Mouse (Mus musculus): ENCODE data around the gene Defb3.
"Not testable (repeated sequence)": the region's sequence is repeated elsewhere in the genome, so short reads cannot be mapped to it uniquely, and the experiment has no call there.

Gene Defb3

DNA sequence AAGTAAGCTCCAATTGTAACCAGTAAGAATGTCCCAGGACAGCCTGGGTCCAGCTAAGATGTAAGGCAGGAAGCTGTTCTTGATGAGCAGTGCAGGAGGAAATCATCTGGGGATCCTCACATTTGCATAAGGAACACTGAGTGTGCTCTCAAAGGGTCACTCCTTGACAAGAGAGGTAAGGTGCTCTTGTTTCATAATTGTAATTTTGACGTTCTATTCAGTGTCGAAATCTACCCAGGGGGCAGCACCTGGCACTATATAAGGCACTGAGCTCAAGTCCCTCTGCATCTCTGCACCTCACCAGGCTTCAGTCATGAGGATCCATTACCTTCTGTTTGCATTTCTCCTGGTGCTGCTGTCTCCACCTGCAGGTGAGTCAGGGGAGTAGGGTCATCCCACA is at the start of gene Defb3:
Gene Defb3, plus strand, starts transcription at position 301 of the 400 bp plus-strand sequence.
- DNase-seq (ENCODE audit: low spot score), result not testable (repeated sequence)

DNA sequence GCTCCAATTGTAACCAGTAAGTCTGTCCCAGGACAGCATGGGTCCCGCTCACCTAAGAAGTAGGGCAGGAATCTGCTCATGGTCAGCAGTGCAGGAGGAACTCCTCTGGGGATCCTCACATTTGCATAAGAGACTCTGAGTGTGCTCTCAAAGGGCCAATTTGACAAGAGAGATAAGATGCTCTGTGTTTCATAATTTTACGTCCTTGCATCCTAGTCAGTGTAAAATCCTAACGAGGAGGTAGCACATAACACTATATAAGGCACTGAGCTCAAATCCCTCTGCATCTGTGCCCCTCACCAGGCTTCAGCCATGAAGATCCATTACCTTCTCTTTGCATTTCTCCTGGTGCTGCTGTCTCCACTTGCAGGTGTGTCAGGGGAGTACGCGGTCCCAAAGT is 45.9 kb upstream of the Defb3 start, which contains the start of gene Defb5:
Gene Defb5, plus strand, starts transcription at position 301 of the 400 bp plus-strand sequence.
- no peak for DNase-seq (ENCODE audit: low spot score)

- no peak for DNase-seq (ENCODE audit: low spot score)
Observed at GRCm38 (mm10) chr8:19258136-19258535, 35.0 kb upstream of the Defb3 start.

DNA sequence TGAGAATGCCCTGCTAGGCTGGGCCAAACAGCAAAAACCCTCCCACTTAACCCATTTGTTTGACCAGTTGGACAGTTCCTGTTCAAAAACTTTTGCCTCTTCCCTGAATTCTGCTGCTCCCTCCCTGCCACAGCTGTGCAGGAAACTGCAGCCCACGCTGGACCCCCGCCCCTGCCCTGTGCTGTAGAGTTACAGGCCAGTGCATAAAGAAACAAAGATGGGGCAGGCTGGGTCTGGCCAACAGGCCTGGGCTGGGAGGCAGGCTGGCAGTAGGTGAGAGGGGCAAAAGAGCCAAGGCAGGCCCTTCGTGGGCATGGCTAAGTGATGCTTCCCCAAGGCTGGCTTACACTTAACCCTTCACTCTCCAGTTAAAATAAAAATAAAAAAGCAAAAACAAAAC is 33.5 kb upstream of the Defb3 start:
- no peak for DNase-seq (ENCODE audit: low spot score)

GRCm38 (mm10) chr8:19298361-19298760 is 5.2 kb downstream of the Defb3 start:
- not testable (repeated sequence) for DNase-seq (ENCODE audit: low spot score)

DNA sequence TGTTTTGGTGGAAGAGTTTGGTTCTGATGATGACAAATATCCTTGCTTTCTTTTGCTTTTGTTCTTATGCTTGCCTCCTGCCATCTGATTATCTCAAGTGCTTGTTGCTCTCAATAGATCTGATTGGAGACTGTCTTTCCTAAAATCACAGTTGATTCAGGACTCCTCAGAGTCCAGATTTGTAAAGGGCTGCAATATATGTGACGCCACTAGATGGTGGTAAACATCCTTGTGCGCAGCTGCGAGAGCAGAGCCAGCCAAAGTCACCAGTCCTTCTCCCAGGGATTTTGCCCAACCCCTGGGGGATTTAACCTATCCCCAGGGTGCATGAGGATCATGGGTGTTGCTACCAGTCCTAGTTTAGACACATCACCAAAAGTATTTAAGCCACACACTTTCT is 38.7 kb downstream of the Defb3 start:
- no peak for DNase-seq (ENCODE audit: low spot score)
